Mouse (Mus musculus) lung, adult 2 months (tissue): ENCODE results near the gene Fam189a2.

ENCODE experiments used
- CTCF ChIP-seq: fragments of 200-500 bp; IDR thresholded peaks from 2 replicates; pipeline ENCODE4 v1.5.1; 2011; ENCODE audit warnings: mild to moderate bottlenecking, low read length, control low read depth; ENCODE audit not compliant: insufficient read depth
- POLR2A ChIP-seq: fragments of 200-500 bp; IDR thresholded peaks from 2 replicates; pipeline ENCODE4 v1.6.1; 2011; ENCODE audit warnings: low read depth, mild to moderate bottlenecking, control low read depth, low read length, borderline replicate concordance; ENCODE audit errors: extremely low read depth

DNA sequence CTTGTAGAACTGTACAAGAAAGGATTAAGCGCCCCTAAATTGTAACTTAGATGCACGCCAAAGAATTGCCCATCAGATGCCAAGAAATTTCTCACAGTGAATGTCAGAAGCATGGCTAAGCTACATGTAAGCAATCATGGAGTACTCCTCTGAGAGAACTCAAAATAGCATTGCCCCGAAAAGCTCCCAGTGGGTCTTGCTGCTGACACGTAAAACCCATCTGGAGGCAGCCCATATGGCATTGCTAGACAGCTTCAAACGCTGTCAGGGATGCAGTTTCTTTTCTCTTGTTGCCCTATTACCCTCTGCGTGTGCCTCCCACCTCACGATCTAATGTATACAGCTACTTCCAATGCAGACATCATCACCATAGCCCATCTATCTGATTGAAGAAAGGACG, 28.0 kb upstream of the Fam189a2 start:
- TF ChIP-seq CTCF (no peak), POLR2A (no peak)
